Mouse (Mus musculus) liver, adult 2 months (tissue): ENCODE results near the gene Rpusd4. TPM values are rescaled to one million over a fixed set of nuclear protein-coding genes. Genes with fewer than 3 reads are reported as not detected.

ENCODE experiments used
- DNase-seq: peaks from one replicate; pipeline ENCODE4 v3.0.0-alpha.2; 2011; ENCODE audit warnings: low read depth, low spot score; ENCODE audit errors: extremely low read depth
- H3K27ac ChIP-seq: fragments of 200-500 bp; replicated peaks from 2 replicates; pipeline ENCODE4 v1.5.1; 2012; ENCODE audit warnings: low read depth, mild to moderate bottlenecking, control low read depth, inconsistent platforms, low read length; ENCODE audit not compliant: insufficient read depth
- H3K27me3 ChIP-seq: fragments of 200-500 bp; 2 replicates; pipeline ENCODE4 v1.6.1; 2012; ENCODE audit warnings: mild to moderate bottlenecking, moderate library complexity, low read length, inconsistent platforms; ENCODE audit not compliant: control insufficient read depth, insufficient read depth
- H3K36me3 ChIP-seq: fragments of 200-500 bp; 2 replicates; pipeline ENCODE4 v1.6.1; 2012; ENCODE audit warnings: low read length, inconsistent platforms; ENCODE audit not compliant: control insufficient read depth, insufficient read depth
- H3K4me1 ChIP-seq: fragments of 200-500 bp; 2 replicates; pipeline ENCODE4 v1.6.1; 2011; ENCODE audit warnings: low read length; ENCODE audit not compliant: control insufficient read depth, insufficient read depth
- H3K4me3 ChIP-seq: fragments of 200-500 bp; 2 replicates; pipeline ENCODE4 v1.5.1; 2011; ENCODE audit warnings: low read depth, mild to moderate bottlenecking, control low read depth, low read length, moderate library complexity; ENCODE audit not compliant: insufficient read depth
- H3K79me2 ChIP-seq: fragments of 200-500 bp; 2 replicates; pipeline ENCODE4 v1.6.1; 2012; ENCODE audit warnings: inconsistent platforms, mild to moderate bottlenecking, low read length, moderate library complexity; ENCODE audit not compliant: control insufficient read depth, insufficient read depth
- H3K9ac ChIP-seq: fragments of 200-500 bp; 2 replicates; pipeline ENCODE4 v1.6.1; 2012; ENCODE audit warnings: low read depth, mild to moderate bottlenecking, control low read depth, inconsistent platforms, low read length
- CTCF ChIP-seq: fragments of 200-500 bp; IDR thresholded peaks from 2 replicates; pipeline ENCODE4 v1.5.1; 2011; ENCODE audit warnings: low read depth, low read length, control low read depth
- POLR2A ChIP-seq: fragments of 200-500 bp; IDR thresholded peaks from 2 replicates; pipeline ENCODE4 v1.6.1; 2011; ENCODE audit warnings: low read length, control low read depth; ENCODE audit not compliant: insufficient read depth; ENCODE audit errors: extremely low read depth
- WGBS: fragments of 180-500 bp; shearing (Covaris S2); methylation state at CpG from one replicate; pipeline ENCODE4 v1.1.7; 2018; 5-methylcytosine and 5-hydroxymethylcytosine counted together
- polyA plus RNA-seq: library from polyadenylated mRNA; depleted of rRNA; stranded (reverse); fragments of >200 nt; gene quantifications from 2 replicates; pipeline ENCODE4 v1.2.3, GENCODE M21; 2012; rRNA removed
- total RNA-seq: library from RNA; depleted of rRNA; stranded (reverse); fragments of >200 nt; gene quantifications from 2 replicates; pipeline ENCODE4 v1.2.3, GENCODE M21; 2014; rRNA removed

The Rpusd4 gene
- total RNA-seq (6.5 and 8.2 TPM in 2 replicates), polyA plus RNA-seq (4.2 and 4.3 TPM in 2 replicates)

DNA sequence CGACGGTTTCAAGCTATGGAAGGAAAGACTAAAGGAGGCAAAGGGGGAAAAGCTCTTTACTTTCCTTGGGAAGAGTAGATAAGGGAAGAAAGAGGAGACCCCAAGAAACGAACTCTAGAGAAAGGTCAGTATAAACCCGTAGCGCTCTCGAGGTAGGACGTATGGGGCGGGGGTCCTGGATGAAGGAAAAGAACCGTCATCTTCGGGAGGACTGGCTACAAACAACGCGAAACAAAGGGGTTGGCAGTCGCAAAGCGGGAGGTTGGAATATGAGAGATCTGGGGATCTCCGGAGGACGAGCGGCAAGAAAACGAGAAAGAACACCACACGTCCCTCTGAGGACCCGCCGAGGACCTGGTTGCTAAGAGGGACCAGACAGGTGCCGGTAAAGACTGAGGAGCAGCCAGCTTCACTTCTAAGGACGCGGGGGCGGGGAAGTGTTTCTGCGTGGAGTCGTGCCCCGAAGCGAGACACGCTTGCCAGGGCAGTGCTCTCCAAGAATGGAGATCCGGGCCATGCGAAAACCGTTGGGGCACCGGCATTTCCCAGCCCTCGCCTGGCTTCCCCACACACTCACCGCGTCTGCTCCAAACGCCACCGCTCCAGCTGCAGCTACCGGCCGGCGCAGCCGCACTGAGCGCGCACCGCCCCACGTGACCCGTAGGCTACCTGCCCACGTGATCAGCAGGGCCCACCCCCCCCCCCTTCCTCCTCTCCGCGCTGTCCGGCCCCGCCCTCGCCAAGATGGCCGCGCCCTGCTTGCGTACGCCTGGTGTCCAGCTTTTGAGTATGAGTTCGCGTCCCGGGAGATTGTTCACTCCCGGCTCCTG is at the start of gene Rpusd4, which contains the start of gene Fam118b:
Gene Rpusd4, plus strand, starts transcription at position 720 of the 830 bp plus-strand sequence.
Gene Fam118b, minus strand, starts transcription at position 660 of the 830 bp plus-strand sequence.
- Histone ChIP-seq H3K4me1 (peaks cover 11% of the 10 kb centered on the region), H3K27ac (peak within 1 kb of the TSS; percentile 30), H3K79me2 (peaks cover 3% of the 10 kb centered on the region; the same call in 1 of the 2 replicates), H3K27me3 (no peaks in the 10 kb centered on the region), H3K36me3 (no peaks in the 10 kb centered on the region), H3K4me3 (peak within 1 kb of the TSS; percentile 72), H3K9ac (peak within 1 kb of the TSS; percentile 71)
- WGBS, result under 1% methylated on average over 62 of the region's 62 CpGs
- DNase-seq, result peak; percentile 72
- peak; percentile 95 for TF ChIP-seq POLR2A
- no peak for TF ChIP-seq CTCF

DNA sequence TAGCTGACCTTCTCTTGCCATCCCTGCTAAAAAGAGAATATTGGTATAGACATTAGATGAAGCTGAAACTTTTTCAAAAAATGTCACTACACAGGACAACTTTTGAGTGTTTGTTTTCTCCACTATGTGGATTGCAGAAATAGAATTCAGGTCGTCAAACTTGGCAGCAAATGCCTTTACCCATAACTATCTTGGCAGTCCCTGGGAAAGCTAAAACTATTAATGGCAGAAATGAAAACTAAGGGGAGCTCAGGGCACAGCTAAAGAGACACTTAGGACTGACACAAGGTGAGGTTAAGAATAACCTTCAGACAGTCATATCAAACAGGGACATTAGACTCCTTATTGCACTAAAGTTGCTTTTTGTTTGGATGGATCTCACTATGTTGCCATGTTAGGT is 49.7 kb upstream of the Rpusd4 start:
- no peak overlapping the region for H3K27ac ChIP-seq
- no peak for TF ChIP-seq POLR2A
- no peak for TF ChIP-seq CTCF
- H3K9ac ChIP-seq, result no peak overlapping the region
- no peak for DNase-seq
- H3K79me2 ChIP-seq, result no peaks in the 10 kb centered on the region
- peaks cover 64% of the 10 kb centered on the region for H3K36me3 ChIP-seq
- no peaks in the 10 kb centered on the region for H3K27me3 ChIP-seq
- no peak overlapping the region for H3K4me3 ChIP-seq
- 14% methylated on average over 1 of the region's 1 CpGs for WGBS
- no peaks in the 10 kb centered on the region for H3K4me1 ChIP-seq

GRCm38 (mm10) chr9:35223466-35223865 is 44.2 kb upstream of the Rpusd4 start:
- Histone ChIP-seq H3K4me3 (no peak overlapping the region), H3K79me2 (no peaks in the 10 kb centered on the region), H3K27me3 (no peaks in the 10 kb centered on the region), H3K4me1 (peaks cover 4% of the 10 kb centered on the region; the same call in 1 of the 2 replicates), H3K27ac (no peak overlapping the region), H3K9ac (no peak overlapping the region), H3K36me3 (peaks cover 20% of the 10 kb centered on the region)
- no peak for DNase-seq
- TF ChIP-seq POLR2A (no peak), CTCF (no peak)
- 97% methylated on average over 3 of the region's 3 CpGs for WGBS

DNA sequence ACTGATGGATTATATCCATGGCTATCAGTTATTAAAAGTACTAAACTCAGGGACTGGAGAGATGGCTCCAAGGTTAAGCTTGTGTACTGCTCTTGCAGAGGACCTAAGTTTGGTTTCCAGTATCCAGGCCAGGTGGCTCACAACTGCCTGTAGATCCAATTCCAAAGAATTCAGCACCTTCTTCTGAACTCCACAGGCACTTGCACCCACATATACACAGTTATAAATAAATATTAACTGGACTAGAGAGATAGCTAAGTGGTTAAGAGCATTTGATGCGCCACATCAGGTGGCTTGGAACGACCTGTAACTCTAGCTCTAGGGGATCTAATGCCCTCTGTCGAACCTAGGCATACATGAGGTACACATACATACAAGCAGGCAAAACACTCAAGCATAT is 39.0 kb upstream of the Rpusd4 start:
- no peaks in the 10 kb centered on the region for H3K27me3 ChIP-seq
- TF ChIP-seq CTCF (no peak), POLR2A (no peak)
- H3K9ac ChIP-seq, result no peak overlapping the region
- WGBS, result 94% methylated on average over 3 of the region's 3 CpGs
- no peak overlapping the region for H3K4me3 ChIP-seq
- peaks cover 4% of the 10 kb centered on the region; the same call in 1 of the 2 replicates for H3K4me1 ChIP-seq
- no peak for DNase-seq
- H3K27ac ChIP-seq, result no peak overlapping the region
- peaks cover 16% of the 10 kb centered on the region for H3K36me3 ChIP-seq
- H3K79me2 ChIP-seq, result no peaks in the 10 kb centered on the region

DNA sequence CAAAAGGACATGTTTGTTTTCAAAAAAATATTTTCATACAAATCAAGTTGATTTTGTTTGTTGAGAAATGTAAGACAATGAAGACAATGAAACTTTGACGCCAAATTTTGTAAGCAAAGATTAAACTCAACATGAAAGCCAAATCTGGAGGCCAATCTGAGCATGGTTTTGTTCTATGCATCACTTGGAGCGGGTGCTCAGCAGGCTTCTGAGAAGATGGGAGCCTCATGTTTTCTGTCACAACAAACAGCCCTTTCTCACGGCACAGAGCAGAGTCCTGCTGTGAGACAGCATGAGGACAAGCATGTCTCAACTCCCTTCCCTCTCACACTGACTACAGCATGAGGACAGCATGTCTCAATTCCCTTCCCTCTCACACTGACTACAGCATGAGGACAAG is 31.7 kb upstream of the Rpusd4 start:
- peaks cover 25% of the 10 kb centered on the region for H3K36me3 ChIP-seq
- no peaks in the 10 kb centered on the region for H3K27me3 ChIP-seq
- no peak overlapping the region for H3K9ac ChIP-seq
- WGBS, result 87% methylated on average over 3 of the region's 3 CpGs
- no peak overlapping the region for H3K4me3 ChIP-seq
- H3K79me2 ChIP-seq, result no peaks in the 10 kb centered on the region
- H3K4me1 ChIP-seq, result no peaks in the 10 kb centered on the region; the same call in 1 of the 2 replicates
- no peak overlapping the region for H3K27ac ChIP-seq
- DNase-seq, result no peak
- TF ChIP-seq POLR2A, result no peak
- no peak for TF ChIP-seq CTCF

GRCm38 (mm10) chr9:35238371-35238770 is 29.3 kb upstream of the Rpusd4 start:
- no peak for DNase-seq
- H3K9ac ChIP-seq, result no peak overlapping the region
- 95% methylated on average over 1 of the region's 1 CpGs for WGBS
- no peaks in the 10 kb centered on the region; the same call in 1 of the 2 replicates for H3K4me1 ChIP-seq
- H3K4me3 ChIP-seq, result no peak overlapping the region
- peaks cover 13% of the 10 kb centered on the region for H3K36me3 ChIP-seq
- H3K27me3 ChIP-seq, result no peaks in the 10 kb centered on the region
- H3K79me2 ChIP-seq, result no peaks in the 10 kb centered on the region
- H3K27ac ChIP-seq, result no peak overlapping the region
- no peak for TF ChIP-seq CTCF
- TF ChIP-seq POLR2A, result no peak
